Mouse (Mus musculus) lung, adult 2 months (tissue): ENCODE data around the gene Ttc12. TPM values are rescaled to one million over a fixed set of nuclear protein-coding genes. Genes with fewer than 3 reads are reported as not detected.

Experiments
- DNase-seq: peaks from one replicate; pipeline ENCODE4 v3.0.0; 2022
- H3K4me1 ChIP-seq: fragments of 200-500 bp; 2 replicates; pipeline ENCODE4 v1.6.1; 2011; ENCODE audit warnings: low read length; ENCODE audit not compliant: control insufficient read depth, insufficient read depth
- H3K4me3 ChIP-seq: fragments of 200-500 bp; replicated peaks from 2 replicates; pipeline ENCODE3; 2011; ENCODE audit warnings: low read depth, mild to moderate bottlenecking, control low read depth, low read length; ENCODE audit errors: extremely low read depth
- CTCF ChIP-seq: fragments of 200-500 bp; IDR thresholded peaks from 2 replicates; pipeline ENCODE4 v1.5.1; 2011; ENCODE audit warnings: mild to moderate bottlenecking, low read length, control low read depth; ENCODE audit not compliant: insufficient read depth
- POLR2A ChIP-seq: fragments of 200-500 bp; IDR thresholded peaks from 2 replicates; pipeline ENCODE4 v1.6.1; 2011; ENCODE audit warnings: low read depth, mild to moderate bottlenecking, control low read depth, low read length, borderline replicate concordance; ENCODE audit errors: extremely low read depth
- WGBS: fragments of 180-500 bp; shearing (Covaris S2); methylation state at CpG from one replicate; pipeline ENCODE4 v1.1.7; 2018; 5-methylcytosine and 5-hydroxymethylcytosine counted together
- polyA plus RNA-seq: library from polyadenylated mRNA; depleted of rRNA; stranded (reverse); fragments of >200 nt; gene quantifications from 2 replicates; pipeline ENCODE4 v1.2.3, GENCODE M21; 2012

The Ttc12 gene
- polyA plus RNA-seq, 1 experiment, result 6.0 TPM

DNA sequence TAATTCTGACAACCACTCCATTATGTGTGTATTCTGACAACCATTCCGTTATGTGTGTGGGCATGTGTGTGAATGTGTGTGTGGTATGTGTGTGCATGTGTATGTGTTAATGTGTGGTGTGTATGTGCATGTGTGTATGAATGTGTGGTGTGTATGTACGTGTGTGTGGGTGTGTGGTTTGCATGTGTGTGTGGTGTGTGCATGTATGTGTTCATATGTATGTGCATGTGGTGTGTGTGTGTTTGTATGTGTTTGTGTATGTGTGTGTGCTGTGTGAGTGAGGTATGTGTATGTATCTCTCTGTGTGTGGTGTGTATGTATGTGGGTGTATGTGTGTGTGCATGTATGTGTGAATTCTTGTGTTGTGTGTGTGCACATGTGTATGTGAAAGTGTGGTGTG is 13.9 kb upstream of the Ttc12 start:
- WGBS, result 87% methylated on average over 2 of the region's 2 CpGs
- Histone ChIP-seq H3K4me1 (no peaks in the 10 kb centered on the region), H3K4me3 (no peak overlapping the region)
- no peak for TF ChIP-seq CTCF
- no peak for TF ChIP-seq POLR2A
- no peak for DNase-seq

DNA sequence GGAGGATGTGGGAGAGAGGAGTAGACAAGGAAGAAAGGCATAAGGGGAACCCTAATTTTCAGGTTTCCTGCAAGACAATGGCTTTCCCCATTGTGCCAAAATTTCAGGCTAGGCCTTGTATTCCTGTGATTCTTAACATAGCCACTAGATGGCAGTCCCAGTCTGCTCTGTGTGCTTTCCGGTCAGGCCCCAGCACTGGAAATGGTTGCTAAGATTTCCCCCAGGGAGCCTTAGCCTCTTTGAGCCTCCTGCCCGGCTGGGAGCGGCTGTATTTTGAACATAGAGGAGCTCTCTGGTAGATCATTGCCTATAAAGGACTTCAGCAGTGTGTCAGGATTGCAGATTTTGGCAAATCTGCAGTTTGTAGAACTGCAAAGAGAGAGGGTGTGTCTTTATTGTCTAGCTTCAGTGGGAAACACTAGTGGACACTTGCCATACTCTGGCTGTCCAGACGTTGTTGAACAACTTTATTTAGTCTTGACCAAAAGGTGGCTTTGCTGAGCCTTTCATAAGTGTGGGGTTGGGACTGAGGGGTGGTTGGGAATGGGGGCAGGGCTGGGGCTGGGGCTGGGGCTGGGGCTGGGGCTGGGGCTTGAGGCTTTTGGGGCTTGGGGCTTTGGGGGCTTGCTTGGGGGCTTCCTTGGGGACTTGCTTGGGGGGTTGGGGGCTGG is 8.1 kb upstream of the Ttc12 start:
- Histone ChIP-seq H3K4me3 (no peak overlapping the region), H3K4me1 (peaks cover 2% of the 10 kb centered on the region; the same call in 1 of the 2 replicates)
- DNase-seq, result peak; percentile 25
- TF ChIP-seq POLR2A, result no peak
- TF ChIP-seq CTCF, result peak; percentile 84
- WGBS, result 3% methylated on average over 4 of the region's 4 CpGs

DNA sequence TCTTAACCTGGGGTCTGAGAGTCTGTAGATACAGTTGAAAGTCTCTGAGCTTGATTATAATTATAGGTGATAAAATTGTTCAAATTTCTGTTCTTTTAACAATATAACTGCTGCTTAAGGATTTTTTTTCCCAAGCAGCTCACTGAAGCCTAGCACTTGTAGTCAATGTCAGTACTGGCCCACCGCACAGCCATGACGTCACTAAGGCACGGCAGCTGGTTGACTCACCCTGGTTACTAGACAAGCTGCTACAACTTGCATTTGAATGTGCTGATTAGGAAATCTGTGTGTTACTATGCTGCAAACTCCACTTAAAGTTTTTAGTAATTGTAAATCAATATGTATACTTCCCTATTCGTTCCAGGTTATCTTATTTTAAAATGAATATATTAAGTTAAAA is 4.6 kb upstream of the Ttc12 start:
- no peak overlapping the region for H3K4me3 ChIP-seq
- H3K4me1 ChIP-seq, result peaks cover 3% of the 10 kb centered on the region; the same call in 1 of the 2 replicates
- no peak for TF ChIP-seq POLR2A
- no peak for TF ChIP-seq CTCF
- WGBS, result 75% methylated on average over 4 of the region's 4 CpGs
- no peak for DNase-seq

DNA sequence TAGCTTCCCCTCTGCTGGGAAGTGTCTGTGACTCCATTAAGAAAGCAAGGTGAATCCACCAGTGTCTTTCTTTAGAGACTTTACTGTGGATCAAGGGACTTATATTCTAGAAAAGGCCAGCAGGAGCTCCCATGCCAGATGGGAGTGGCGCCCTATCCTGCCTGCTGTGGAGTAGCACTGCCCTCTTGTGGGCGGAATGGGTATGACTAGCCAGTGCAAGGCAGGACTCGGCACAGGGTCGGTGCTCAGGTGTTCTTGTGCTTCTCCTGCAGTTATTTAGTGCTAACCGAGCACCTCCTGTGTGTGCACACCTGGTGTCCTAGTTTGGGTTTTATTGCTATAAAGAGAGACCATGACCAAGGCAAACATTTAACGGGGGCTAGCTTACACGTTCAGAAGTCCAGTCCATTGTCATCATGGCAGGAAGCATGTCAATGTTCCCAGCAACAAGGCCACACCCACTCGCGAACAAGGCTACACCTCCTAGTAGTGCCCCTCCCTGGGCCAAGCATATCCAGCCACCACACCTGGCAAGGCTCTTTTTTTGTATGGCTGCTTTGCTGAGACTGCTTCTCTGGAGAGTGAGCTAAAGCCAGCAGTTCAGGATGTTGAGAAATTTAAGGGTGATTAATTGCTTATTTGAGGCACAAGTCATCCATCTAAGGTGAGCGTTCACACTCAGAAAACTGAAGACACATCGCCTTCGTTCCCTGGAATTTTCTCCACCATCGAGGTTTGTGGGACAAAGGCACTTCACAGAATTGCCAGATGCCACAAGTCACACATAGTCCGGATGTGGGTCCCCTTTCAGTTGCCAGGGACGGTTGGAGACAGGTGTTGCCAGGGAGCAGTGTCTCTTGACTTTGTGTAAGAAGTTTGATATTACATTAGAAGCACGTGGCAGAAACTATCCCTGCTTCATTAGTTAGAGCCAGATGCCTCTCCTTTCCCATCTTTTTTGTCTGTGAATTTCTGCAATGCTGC is 3.2 kb upstream of the Ttc12 start:
- peak; percentile 87 for DNase-seq
- no peak overlapping the region for H3K4me3 ChIP-seq
- no peak for TF ChIP-seq POLR2A
- TF ChIP-seq CTCF, result peak; percentile 100
- H3K4me1 ChIP-seq, result peaks cover 3% of the 10 kb centered on the region; the same call in 1 of the 2 replicates
- 24% methylated on average over 16 of the region's 16 CpGs for WGBS

DNA sequence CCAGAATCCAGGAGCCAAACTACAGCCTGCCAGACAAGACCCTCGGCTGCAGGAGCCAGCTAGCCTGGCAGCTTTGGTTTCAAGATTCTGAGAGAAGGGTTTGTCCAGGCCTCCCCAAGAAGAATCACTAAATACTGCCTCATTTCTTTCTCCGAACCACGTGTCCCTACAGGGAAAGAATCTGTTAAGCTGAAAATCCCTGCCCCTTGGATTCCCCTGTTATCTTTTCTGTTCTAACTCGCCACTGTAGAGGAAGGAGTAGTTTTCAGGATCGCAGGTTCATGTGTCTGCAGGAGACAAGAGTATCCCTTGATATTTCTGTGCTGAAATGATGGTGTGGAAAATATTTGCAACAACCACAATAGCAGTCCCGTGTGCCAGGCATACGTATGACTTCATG is 2.2 kb upstream of the Ttc12 start:
- TF ChIP-seq POLR2A, result no peak
- no peak for TF ChIP-seq CTCF
- no peak for DNase-seq

DNA sequence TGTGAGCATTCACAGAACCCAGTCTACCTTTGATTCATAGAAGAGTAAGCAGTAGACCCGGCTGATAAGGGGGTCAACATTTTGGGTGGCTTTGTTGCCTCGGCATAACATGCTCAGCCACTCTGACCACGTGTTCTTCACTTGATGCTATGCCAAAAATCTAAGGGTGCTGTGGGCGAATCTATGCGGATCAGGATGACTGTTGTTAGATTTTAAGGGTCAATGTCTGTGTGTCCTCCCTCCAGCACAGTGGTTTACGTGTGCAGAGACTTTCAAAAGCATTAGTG is 1.6 kb upstream of the Ttc12 start:
- Histone ChIP-seq H3K4me1 (peaks cover 3% of the 10 kb centered on the region; the same call in 1 of the 2 replicates), H3K4me3 (no peak overlapping the region)
- 79% methylated on average over 6 of the region's 6 CpGs for WGBS
- no peak for DNase-seq
- TF ChIP-seq POLR2A (no peak), CTCF (no peak)

More for the DNA sequence above, 2.2 kb upstream of the Ttc12 start:
- 67% methylated on average over 7 of the region's 7 CpGs for WGBS
- peaks cover 3% of the 10 kb centered on the region; the same call in 1 of the 2 replicates for H3K4me1 ChIP-seq
- H3K4me3 ChIP-seq, result no peak overlapping the region

DNA sequence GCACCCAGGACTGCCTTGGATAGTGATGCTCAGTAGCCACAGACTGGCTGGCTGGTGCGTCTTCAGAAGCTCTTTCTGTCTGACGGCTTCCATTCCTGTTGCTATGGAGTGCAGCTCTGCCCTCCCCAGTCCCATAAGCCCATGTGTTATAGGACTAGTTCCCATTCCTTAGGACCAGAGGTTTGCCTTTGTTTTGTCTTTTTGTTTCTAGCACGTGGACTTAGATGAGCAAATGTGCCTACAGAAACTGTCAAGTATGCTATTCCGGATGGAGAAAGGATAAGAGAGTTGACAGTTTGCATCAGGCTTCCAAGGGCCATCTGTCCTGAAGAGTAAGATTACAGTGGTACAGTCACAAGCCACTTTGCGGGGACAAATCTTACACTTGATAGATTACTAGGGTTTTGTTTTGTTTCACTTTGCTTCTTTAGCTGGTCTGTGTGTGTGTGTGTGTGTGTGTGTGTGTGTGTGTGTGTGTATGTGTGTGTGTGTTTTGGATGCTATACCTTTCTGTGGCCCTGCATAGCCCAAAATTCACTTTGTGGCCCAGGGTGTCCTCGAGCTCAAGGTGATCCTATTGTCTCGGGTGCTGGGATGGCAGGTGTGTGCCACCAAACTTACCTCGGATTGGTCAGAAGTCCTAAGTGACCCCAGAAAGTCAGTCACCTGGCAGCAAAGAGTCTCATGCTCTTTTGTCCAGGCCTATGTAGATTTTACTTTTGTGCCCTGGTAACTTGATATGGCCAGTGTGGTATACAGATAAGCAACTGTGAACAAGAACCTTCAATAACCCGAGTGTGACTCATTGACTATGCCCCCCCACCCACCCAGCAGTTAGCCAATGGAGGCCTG is 1.0 kb upstream of the Ttc12 start:
- H3K4me1 ChIP-seq, result peaks cover 3% of the 10 kb centered on the region; the same call in 1 of the 2 replicates
- TF ChIP-seq POLR2A (no peak), CTCF (no peak)
- H3K4me3 ChIP-seq, result no peak overlapping the region
- WGBS, result 73% methylated on average over 9 of the region's 9 CpGs
- no peak for DNase-seq

DNA sequence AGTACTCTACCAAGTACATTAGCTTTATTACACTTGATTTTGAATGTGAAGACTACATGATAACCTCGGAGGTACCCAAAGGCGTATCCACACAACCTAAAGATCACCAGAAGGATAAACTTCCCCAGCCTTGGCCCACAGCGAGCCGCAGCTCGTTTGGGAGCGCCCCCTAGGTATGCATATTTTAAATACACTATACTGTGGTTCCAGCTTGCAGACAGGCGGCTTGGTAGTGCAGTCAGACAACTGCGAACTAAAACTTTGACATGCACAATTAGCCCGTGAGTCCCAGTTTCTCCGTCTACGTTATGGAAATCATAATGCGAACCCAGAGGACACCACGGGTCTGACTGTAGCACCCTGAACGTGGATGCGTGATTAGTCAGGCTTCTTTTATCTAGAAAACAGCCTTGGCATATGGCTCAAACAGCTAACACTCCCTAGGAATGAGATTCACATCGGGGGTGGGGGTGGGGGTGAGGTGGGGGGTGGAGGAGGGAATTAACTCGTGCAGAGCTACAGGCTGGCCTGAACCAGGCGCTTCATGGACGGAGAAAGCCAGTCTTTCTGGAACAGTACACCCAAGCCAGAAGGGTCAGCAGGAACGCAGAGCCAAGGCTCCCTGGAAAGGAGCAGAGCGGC is 654 bp downstream of the Ttc12 start:
- DNase-seq, result peak; percentile 25
- WGBS, result 4% methylated on average over 21 of the region's 21 CpGs
- peak overlapping the region; percentile 81 for H3K4me3 ChIP-seq
- H3K4me1 ChIP-seq, result peaks cover 3% of the 10 kb centered on the region; the same call in 1 of the 2 replicates
- TF ChIP-seq POLR2A, result no peak
- peak; percentile 50 for TF ChIP-seq CTCF

DNA sequence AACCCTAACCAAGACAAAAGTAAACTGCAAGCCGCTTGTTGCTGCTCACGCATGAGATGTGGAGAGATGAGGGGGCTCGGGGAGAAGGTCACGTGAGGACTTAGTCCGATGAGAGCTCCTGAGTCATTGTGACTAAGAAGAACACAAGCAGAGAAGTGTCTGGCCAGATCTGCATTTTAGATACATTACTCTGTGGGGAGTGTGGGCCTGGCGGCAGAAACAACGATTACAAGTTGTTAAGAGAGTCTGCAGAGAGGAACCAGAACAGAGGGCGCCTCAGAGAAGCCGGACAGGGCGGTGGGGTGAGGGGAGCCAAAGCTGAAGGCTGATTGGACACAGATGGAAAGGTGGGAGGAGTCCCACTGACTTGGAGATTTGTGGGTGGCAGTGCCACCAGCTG is 2.7 kb downstream of the Ttc12 start:
- no peak for DNase-seq
- Histone ChIP-seq H3K4me3 (no peak overlapping the region), H3K4me1 (no peaks in the 10 kb centered on the region)
- 53% methylated on average over 10 of the region's 10 CpGs for WGBS
- no peak for TF ChIP-seq POLR2A
- no peak for TF ChIP-seq CTCF
